9 mouse cellular contexts compared by ENCODE assay signal in the genomic region with DNA sequence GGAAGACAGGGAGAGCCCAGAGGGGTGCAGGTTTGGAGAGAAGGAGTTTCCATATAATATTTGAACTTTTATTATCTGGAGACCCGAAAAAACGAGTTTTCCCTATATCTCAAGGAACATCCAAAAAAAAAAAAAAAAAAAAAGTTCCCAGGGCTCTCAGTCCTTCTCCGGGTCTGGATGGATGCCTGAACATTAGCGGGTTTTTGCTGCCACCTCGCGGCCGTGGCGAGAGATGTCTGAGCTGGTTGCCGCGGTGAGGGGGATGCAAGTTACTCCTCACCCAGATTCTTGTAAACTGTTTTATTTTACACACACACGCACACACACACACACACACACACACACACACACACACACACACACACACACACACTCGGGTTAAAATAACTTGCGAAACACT. TPM values are rescaled to one million over a fixed set of nuclear protein-coding genes. Genes with fewer than 3 reads are reported as not detected.
DNase-seq lines count a peak whose midpoint lies in the region; ATAC-seq and TF ChIP-seq lines count a peak whose summit lies in the region.
"Had no signal": no experiment of that assay in that cellular context is flagged by ENCODE, and none has a peak within 500 bp of the region (broad histone marks: within the 10 kb centered on the region; RNA-seq: fewer than 3 reads in every experiment).

No protein-coding gene starts in this region.

- no peak overlapping the region for H3K4me3 ChIP-seq in neural tube, embryonic 15.5 days (replicated peaks)
- H3K4me3 ChIP-seq in forebrain, postnatal 0 days (ENCODE audit: low read depth, low read length): no peak overlapping the region
- H3K4me3 ChIP-seq: heart, embryonic 13.5 days had no signal

- H3K27ac ChIP-seq in neural tube, embryonic 15.5 days (replicated peaks): no peak overlapping the region
- no peak overlapping the region for H3K27ac ChIP-seq in forebrain, postnatal 0 days (ENCODE audit: low read depth, low read length)
- H3K27ac ChIP-seq: heart, embryonic 13.5 days had no signal

- no peaks in the 10 kb centered on the region for H3K9me3 ChIP-seq in neural tube, embryonic 15.5 days (replicated peaks)
- no peaks in the 10 kb centered on the region for H3K9me3 ChIP-seq in forebrain, postnatal 0 days (ENCODE audit: low read length)
- H3K9me3 ChIP-seq: heart, embryonic 13.5 days had no signal

- H3K27me3 ChIP-seq in neural tube, embryonic 15.5 days (replicated peaks): peaks cover 74% of the 10 kb centered on the region
- peaks cover 26% of the 10 kb centered on the region for H3K27me3 ChIP-seq in forebrain, postnatal 0 days (ENCODE audit: insufficient read depth, low read length)

- H3K9ac ChIP-seq in neural tube, embryonic 15.5 days (replicated peaks): no peak overlapping the region
- H3K9ac ChIP-seq in forebrain, postnatal 0 days: no peak overlapping the region
- H3K9ac ChIP-seq: heart, embryonic 13.5 days had no signal

- TF ChIP-seq CTCF in forebrain, postnatal 0 days (IDR thresholded peaks at IDR 0.05; ENCODE audit: low read depth): peak; percentile 83

- under 1% methylated on average over 13 of the region's 13 CpGs for WGBS in neural tube, embryonic 15.5 days
- WGBS in forebrain, postnatal 0 days: 0% methylated on average over 13 of the region's 13 CpGs

- intact Hi-C loops in left cerebral cortex, postnatal 25 days (cut with DNase I): loop anchor here (1.0 to 10.0 kb wide), 4 partner anchors 444 to 796 kb away; no protein-coding TSS in a partner anchor

- H3K36me3 ChIP-seq in neural tube, embryonic 15.5 days: no peaks in the 10 kb centered on the region
- H3K36me3 ChIP-seq in forebrain, postnatal 0 days (ENCODE audit: insufficient read depth): no peaks in the 10 kb centered on the region
- H3K36me3 ChIP-seq: heart, embryonic 13.5 days had no signal

- ATAC-seq in neural tube, embryonic 15.5 days (ENCODE audit: low FRiP score): no peak
- ATAC-seq in forebrain, postnatal 0 days: peak; percentile 77; the same call in 1 of the 2 replicates
- peak; percentile 43 for ATAC-seq in inflammation-experienced regulatory T-cells, adult 6 months

- no peak overlapping the region for H3K4me2 ChIP-seq in neural tube, embryonic 15.5 days
- H3K4me2 ChIP-seq in forebrain, postnatal 0 days (ENCODE audit: low read depth): no peak overlapping the region
- H3K4me2 ChIP-seq: heart, embryonic 13.5 days had no signal

- peak; percentile 89 for DNase-seq in neural tube, embryonic 10.5 days (ENCODE audit: extremely low spot score, low spot score)
- DNase-seq in c-Kit-positive CD71-positive TER-119-positive erythroid progenitor cells, embryonic 14.5 days (ENCODE audit: low spot score): peak; percentile 18
- DNase-seq in forebrain, postnatal 0 days: peak; percentile 91
- peak; percentile 78 to 79 for DNase-seq in left cerebral cortex, postnatal 25 days (ENCODE audit: low spot score in 2 of 2)
- peak; percentile 29 for DNase-seq in ovary, adult 18-20 months (ENCODE audit: low spot score)
- DNase-seq in thymus, postnatal 25 days: peak; percentile 56

- no peaks in the 10 kb centered on the region for H3K4me1 ChIP-seq in neural tube, embryonic 15.5 days
- no peaks in the 10 kb centered on the region for H3K4me1 ChIP-seq in forebrain, postnatal 0 days (ENCODE audit: insufficient read depth)
- H3K4me1 ChIP-seq: heart, embryonic 13.5 days had no signal

RNA-seq across cellular contexts. Expression of a gene that starts 20.2 kb away (rescaled TPM):
- not detected in 2 replicates for polyA plus RNA-seq in neural tube, embryonic 15.5 days (2015; fragmentation: Nextera tagmentation; extraction: Ambion mirVana)
- total RNA-seq in forebrain, postnatal 0 days (2014; rRNA removed): 3.5 and 12.0 TPM in 2 replicates
- polyA plus RNA-seq in forebrain, postnatal 0 days (2015; fragmentation: Nextera tagmentation; extraction: Ambion mirVana): 9.5 and 16.6 TPM in 2 replicates
- polyA plus RNA-seq in inflammation-experienced regulatory T-cells, adult 6 months (2017; shearing (Covaris generic)): under 1 TPM in 1 of 3 experiments, not detected in 2; 0.12 TPM
- 1 to 10 TPM in 1 of 2 experiments, under 1 TPM in 1; 0.89 to 8.4 TPM for total RNA-seq in left cerebral cortex, postnatal 25 days (2021)
- polyA plus RNA-seq: heart, embryonic 13.5 days had no signal

RNA-seq across cellular contexts. Expression of a gene that starts 54.5 kb away (rescaled TPM):
- 1.3 TPM in 1 of 2 replicates, not detected in the other for polyA plus RNA-seq in neural tube, embryonic 15.5 days (2015; fragmentation: Nextera tagmentation; extraction: Ambion mirVana)
- total RNA-seq in forebrain, postnatal 0 days (2014; rRNA removed): 0.92 and 1.1 TPM in 2 replicates
- polyA plus RNA-seq in forebrain, postnatal 0 days (2015; fragmentation: Nextera tagmentation; extraction: Ambion mirVana): 0.39 and 0.70 TPM in 2 replicates
- not detected for polyA plus RNA-seq in inflammation-experienced regulatory T-cells, adult 6 months (2017; shearing (Covaris generic))
- under 1 TPM; 0.80 to 0.87 TPM for total RNA-seq in left cerebral cortex, postnatal 25 days (2021)

Comparison
In these comparisons a context has a peak if more than half of its experiments do, and no peak if none do; other contexts are left out.
1. DNase-seq: peak in every context shown above with its lines; median percentile 91 in forebrain, postnatal 0 days; 89 in neural tube, embryonic 10.5 days; 78 in left cerebral cortex, postnatal 25 days; 56 in thymus, postnatal 25 days; 29 in ovary, adult 18-20 months; 18 in c-Kit-positive CD71-positive TER-119-positive erythroid progenitor cells, embryonic 14.5 days.